Mouse (Mus musculus): ENCODE data around the gene Ubxn6.
A peak's percentile ranks its signal among the peaks of the same experiment; 100 is the strongest.
"Not testable (repeated sequence)": the region's sequence is repeated elsewhere in the genome, so short reads cannot be mapped to it uniquely, and the experiment has no call there.

The Ubxn6 gene

GRCm38 (mm10) chr17:56074827-56075208 lies at the start of gene Ubxn6:
Ubxn6 (minus strand) TSS chr17:56075028.
- peak; percentile 91 to 93 for DNase-seq (ENCODE audit: low spot score in 2 of 2)

GRCm38 (mm10) chr17:56123681-56124340 lies 49.0 kb upstream of the Ubxn6 start:
- DNase-seq (ENCODE audit: low spot score in 2 of 2): no peak

- DNase-seq (ENCODE audit: low spot score in 2 of 2): no peak
These were observed 48.3 kb upstream of the Ubxn6 start for GRCm38 (mm10) chr17:56123161-56123560.

- DNase-seq (ENCODE audit: low spot score in 2 of 2): no peak
These were observed 47.0 kb upstream of the Ubxn6 start, which contains the start of gene Lrg1 for GRCm38 (mm10) chr17:56121826-56122225. Lrg1 (minus strand) TSS chr17:56122001.

GRCm38 (mm10) chr17:56119981-56120880 lies 45.4 kb upstream of the Ubxn6 start:
- no peak for DNase-seq (ENCODE audit: low spot score in 2 of 2)

GRCm38 (mm10) chr17:56119431-56119830 lies 44.6 kb upstream of the Ubxn6 start:
- DNase-seq (ENCODE audit: low spot score in 2 of 2): no peak

GRCm38 (mm10) chr17:56117251-56117710 lies 42.5 kb upstream of the Ubxn6 start, which contains the start of gene Plin5:
Plin5 (minus strand) TSS chr17:56117596.
- DNase-seq (ENCODE audit: low spot score in 2 of 2): peak in 1 of 2 experiments; percentile 58

- no peak for DNase-seq (ENCODE audit: low spot score in 2 of 2)
These were observed 41.4 kb upstream of the Ubxn6 start for GRCm38 (mm10) chr17:56116193-56116592.

- no peak for DNase-seq (ENCODE audit: low spot score in 2 of 2)
These were observed 37.9 kb upstream of the Ubxn6 start for GRCm38 (mm10) chr17:56112743-56113142.

GRCm38 (mm10) chr17:56111864-56112263 lies 37.0 kb upstream of the Ubxn6 start:
- no peak for DNase-seq (ENCODE audit: low spot score in 2 of 2)

GRCm38 (mm10) chr17:56111021-56111420 lies 36.2 kb upstream of the Ubxn6 start:
- DNase-seq (ENCODE audit: low spot score in 2 of 2): no peak

GRCm38 (mm10) chr17:56110571-56110970 lies 35.7 kb upstream of the Ubxn6 start:
- DNase-seq (ENCODE audit: low spot score in 2 of 2): no peak

- peak in 1 of 2 experiments; percentile 72 for DNase-seq (ENCODE audit: low spot score in 2 of 2)
These were observed 34.6 kb upstream of the Ubxn6 start, which contains the start of gene Plin4 for GRCm38 (mm10) chr17:56109219-56110051. Plin4 (minus strand) TSS chr17:56109803.

- peak in 1 of 2 experiments; percentile 34 for DNase-seq (ENCODE audit: low spot score in 2 of 2)
These were observed 33.7 kb upstream of the Ubxn6 start for GRCm38 (mm10) chr17:56108334-56109044.

- no peak for DNase-seq (ENCODE audit: low spot score in 2 of 2)
These were observed 32.9 kb upstream of the Ubxn6 start for GRCm38 (mm10) chr17:56107736-56108135.

- no peak for DNase-seq (ENCODE audit: low spot score in 2 of 2)
These were observed 32.2 kb upstream of the Ubxn6 start for GRCm38 (mm10) chr17:56106981-56107380.

GRCm38 (mm10) chr17:56106436-56106835 lies 31.6 kb upstream of the Ubxn6 start:
- DNase-seq (ENCODE audit: low spot score in 2 of 2): not testable (repeated sequence)

- DNase-seq (ENCODE audit: low spot score in 2 of 2): not testable (repeated sequence)
These were observed 30.0 kb upstream of the Ubxn6 start for GRCm38 (mm10) chr17:56104821-56105220.

GRCm38 (mm10) chr17:56103465-56104285 lies 28.8 kb upstream of the Ubxn6 start:
- no peak for DNase-seq (ENCODE audit: low spot score in 2 of 2)

GRCm38 (mm10) chr17:56102927-56103326 lies 28.1 kb upstream of the Ubxn6 start:
- no peak for DNase-seq (ENCODE audit: low spot score in 2 of 2)

All from urinary bladder, adult 18-20 months (tissue).